Mouse (Mus musculus) lung, adult 2 months (tissue): Measurements from ENCODE around the gene Gm3238.
"Not testable (repeated sequence)": the region's sequence is repeated elsewhere in the genome, so short reads cannot be mapped to it uniquely, and the experiment has no call there.

Source experiments
- CTCF ChIP-seq: fragments of 200-500 bp; IDR thresholded peaks from 2 replicates; pipeline ENCODE4 v1.5.1; 2011; ENCODE audit warnings: mild to moderate bottlenecking, low read length, control low read depth; ENCODE audit not compliant: insufficient read depth
- POLR2A ChIP-seq: fragments of 200-500 bp; IDR thresholded peaks from 2 replicates; pipeline ENCODE4 v1.6.1; 2011; ENCODE audit warnings: low read depth, mild to moderate bottlenecking, control low read depth, low read length, borderline replicate concordance; ENCODE audit errors: extremely low read depth

DNA sequence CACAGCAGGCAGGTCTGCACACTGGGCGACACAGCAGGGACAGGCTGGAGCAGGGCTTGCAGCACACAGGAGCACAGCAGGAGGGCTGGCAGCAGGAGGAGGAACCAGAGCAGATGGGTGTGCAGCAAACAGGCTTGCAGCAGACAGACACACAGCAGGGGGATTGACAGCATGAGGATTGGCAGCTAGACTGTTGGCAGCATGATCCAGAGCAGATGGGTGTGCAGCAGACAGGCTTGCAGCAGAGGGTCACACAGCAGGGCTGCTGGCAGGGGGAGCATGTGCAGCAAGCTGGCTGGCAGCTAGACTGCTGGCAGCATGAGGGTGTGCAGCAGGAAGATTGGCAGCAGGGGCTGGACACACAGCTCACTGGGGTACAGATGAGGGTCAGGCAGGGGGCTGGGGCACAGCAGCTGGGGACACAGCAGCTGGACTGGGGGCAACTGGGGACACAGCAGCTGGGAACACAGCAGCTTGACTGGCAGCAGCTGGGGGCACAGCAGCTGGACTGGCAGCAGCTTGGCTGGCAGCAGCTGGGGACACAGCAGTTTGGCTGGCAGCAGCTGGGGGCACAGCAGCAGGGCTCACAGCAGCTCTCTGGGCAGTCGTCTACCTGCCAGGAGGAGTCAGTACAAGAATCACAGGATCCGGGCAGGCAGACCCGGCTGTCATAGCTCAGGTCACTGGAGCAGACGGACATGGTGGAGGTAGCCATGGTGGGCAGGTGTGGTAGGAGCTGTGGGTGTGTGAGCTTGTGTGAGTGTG lies 29.0 kb downstream of the Gm3238 start, which contains the start of gene Gm18596:
- not testable (repeated sequence) for TF ChIP-seq CTCF, POLR2A
